Mouse (Mus musculus): ENCODE results near the gene Dhx33. TPM values are rescaled to one million over a fixed set of nuclear protein-coding genes. Genes with fewer than 3 reads are reported as not detected.

Dhx33 gene
- polyA plus RNA-seq, 1 experiment from 2014 or later = 16.8 TPM

- Histone ChIP-seq H3K9me3 (no peaks in the 10 kb centered on the region), H3K4me3 (no peak overlapping the region), H3K27me3 (no peaks in the 10 kb centered on the region), H3K9ac (replicated peaks) (no peak overlapping the region), H3K27ac (replicated peaks) (no peak overlapping the region), H3K4me1 (peaks cover 47% of the 10 kb centered on the region), H3K4me2 (replicated peaks) (no peak overlapping the region), H3K36me3 (peaks cover 12% of the 10 kb centered on the region)
- 90% methylated on average over 1 of the region's 1 CpGs for WGBS
- ATAC-seq (replicated peaks) = no peak
Observed at GRCm38 (mm10) chr11:71017051-71017450, 12.8 kb upstream of the Dhx33 start.

DNA sequence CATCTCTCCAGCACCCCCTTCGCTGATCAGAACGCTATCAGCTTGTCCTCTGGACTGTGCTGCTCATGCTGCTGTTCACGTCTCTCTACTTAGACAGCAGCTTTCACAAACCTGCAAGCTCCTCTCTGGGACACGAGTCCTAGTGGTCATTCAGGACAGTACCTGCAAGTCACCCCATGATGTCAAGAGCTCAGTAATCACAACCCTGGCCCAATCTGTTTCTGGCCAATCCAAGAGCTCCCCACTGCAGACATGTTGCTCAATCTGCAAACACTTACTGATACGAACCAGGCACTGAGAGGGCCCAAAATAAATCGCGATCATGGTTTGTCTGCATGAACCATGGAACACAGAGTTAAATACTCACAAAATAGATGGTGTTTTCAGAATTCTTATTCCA is 8.5 kb upstream of the Dhx33 start:
- WGBS = 96% methylated on average over 7 of the region's 7 CpGs
- peaks cover 44% of the 10 kb centered on the region for H3K36me3 ChIP-seq

DNA sequence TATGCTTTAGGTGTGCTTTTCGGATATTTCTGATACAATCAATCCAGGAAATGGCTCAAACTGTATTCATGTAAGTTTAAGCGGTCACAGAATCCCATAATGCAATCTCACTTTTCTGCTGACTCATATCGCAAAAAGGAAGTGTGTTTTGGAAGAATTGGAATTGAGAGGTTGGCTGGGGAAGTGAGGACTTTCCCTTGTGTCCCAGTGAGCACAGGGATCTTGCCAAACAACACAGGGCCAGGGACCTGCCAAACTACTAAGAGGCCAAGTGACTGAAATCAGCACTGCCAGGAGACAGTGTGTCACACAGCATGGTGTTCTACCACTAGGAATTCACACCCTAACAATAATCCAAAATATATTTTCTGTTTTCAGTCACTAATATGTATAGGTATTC is 4.1 kb upstream of the Dhx33 start:
- no peak overlapping the region for H3K4me3 ChIP-seq
- no peak for ATAC-seq (replicated peaks)
- no peak overlapping the region for H3K4me2 ChIP-seq (replicated peaks)
- no peaks in the 10 kb centered on the region for H3K9me3 ChIP-seq
- no peaks in the 10 kb centered on the region for H3K27me3 ChIP-seq
- no peak overlapping the region for H3K9ac ChIP-seq (replicated peaks)
- peaks cover 49% of the 10 kb centered on the region for H3K36me3 ChIP-seq
- no peak overlapping the region for H3K27ac ChIP-seq (replicated peaks)
- 96% methylated on average over 3 of the region's 3 CpGs for WGBS
- H3K4me1 ChIP-seq = peaks cover 8% of the 10 kb centered on the region

More for the DNA sequence above, 8.5 kb upstream of the Dhx33 start:
- H3K4me1 ChIP-seq = peaks cover 19% of the 10 kb centered on the region
- H3K4me3 ChIP-seq = no peak overlapping the region
- no peaks in the 10 kb centered on the region for H3K9me3 ChIP-seq
- H3K27ac ChIP-seq (replicated peaks) = no peak overlapping the region
- H3K9ac ChIP-seq (replicated peaks) = no peak overlapping the region
- no peak overlapping the region for H3K4me2 ChIP-seq (replicated peaks)
- no peak for ATAC-seq (replicated peaks)
- no peaks in the 10 kb centered on the region for H3K27me3 ChIP-seq

GRCm38 (mm10) chr11:71007831-71008230 is 3.6 kb upstream of the Dhx33 start:
- H3K4me1 ChIP-seq = peaks cover 13% of the 10 kb centered on the region
- H3K4me3 ChIP-seq = no peak overlapping the region
- 93% methylated on average over 7 of the region's 7 CpGs for WGBS
- ATAC-seq (replicated peaks) = no peak
- no peak overlapping the region for H3K4me2 ChIP-seq (replicated peaks)
- peaks cover 47% of the 10 kb centered on the region for H3K36me3 ChIP-seq
- no peaks in the 10 kb centered on the region for H3K27me3 ChIP-seq
- no peak overlapping the region for H3K27ac ChIP-seq (replicated peaks)
- H3K9ac ChIP-seq (replicated peaks) = no peak overlapping the region
- H3K9me3 ChIP-seq = no peaks in the 10 kb centered on the region

DNA sequence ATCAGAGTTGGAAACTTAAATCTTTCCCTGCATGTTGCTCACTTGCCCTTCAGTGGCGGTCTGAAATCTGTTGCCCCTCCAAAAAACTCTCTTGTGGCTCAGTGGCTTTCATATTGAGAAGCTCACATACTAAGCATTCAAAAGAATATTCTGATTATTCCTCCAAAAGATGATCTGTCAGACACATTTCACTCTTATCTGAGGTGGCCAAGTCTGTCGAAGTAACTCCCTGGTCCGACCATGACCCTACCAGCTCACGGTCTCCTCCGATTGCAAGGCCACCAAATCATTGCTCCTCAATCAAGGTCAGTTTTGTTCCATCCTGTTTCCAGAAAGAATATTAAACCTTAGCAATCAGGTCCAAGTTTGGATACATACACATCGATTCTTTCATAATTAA is 2.8 kb upstream of the Dhx33 start:
- Histone ChIP-seq H3K27me3 (no peaks in the 10 kb centered on the region), H3K4me2 (replicated peaks) (no peak overlapping the region), H3K9me3 (no peaks in the 10 kb centered on the region), H3K4me1 (peaks cover 21% of the 10 kb centered on the region), H3K36me3 (peaks cover 39% of the 10 kb centered on the region), H3K27ac (replicated peaks) (no peak overlapping the region), H3K4me3 (no peak overlapping the region), H3K9ac (replicated peaks) (no peak overlapping the region)
- 96% methylated on average over 6 of the region's 6 CpGs for WGBS
- ATAC-seq (replicated peaks) = no peak

- Histone ChIP-seq H3K27ac (replicated peaks) (peak overlapping the region; percentile 57), H3K4me3 (peak overlapping the region; percentile 99), H3K9me3 (no peaks in the 10 kb centered on the region), H3K9ac (replicated peaks) (peak overlapping the region; percentile 32; the same call in 1 of the 2 replicates), H3K4me1 (peaks cover 21% of the 10 kb centered on the region), H3K27me3 (no peaks in the 10 kb centered on the region), H3K36me3 (peaks cover 25% of the 10 kb centered on the region), H3K4me2 (replicated peaks) (peak overlapping the region; percentile 45)
- 56% methylated on average over 5 of the region's 5 CpGs for WGBS
- ATAC-seq (replicated peaks) = no peak
Observed at GRCm38 (mm10) chr11:71005046-71005445, 809 bp upstream of the Dhx33 start.

- peak overlapping the region; percentile 99 for H3K4me3 ChIP-seq
- H3K27ac ChIP-seq (replicated peaks) = peak overlapping the region; percentile 79
- peak overlapping the region; percentile 78 for H3K4me2 ChIP-seq (replicated peaks)
- H3K9me3 ChIP-seq = no peaks in the 10 kb centered on the region
- peak overlapping the region; percentile 67 for H3K9ac ChIP-seq (replicated peaks)
- no peaks in the 10 kb centered on the region for H3K27me3 ChIP-seq
- peak; percentile 82; the same call in 1 of the 2 replicates for ATAC-seq (replicated peaks)
- peaks cover 26% of the 10 kb centered on the region for H3K36me3 ChIP-seq
- WGBS = under 1% methylated on average over 49 of the region's 49 CpGs
- peaks cover 21% of the 10 kb centered on the region for H3K4me1 ChIP-seq
Observed at GRCm38 (mm10) chr11:71003611-71004315, 474 bp downstream of the Dhx33 start.

- Histone ChIP-seq H3K9me3 (no peaks in the 10 kb centered on the region), H3K4me3 (no peak overlapping the region), H3K4me1 (peaks cover 21% of the 10 kb centered on the region), H3K27ac (replicated peaks) (no peak overlapping the region), H3K36me3 (peaks cover 38% of the 10 kb centered on the region), H3K27me3 (no peaks in the 10 kb centered on the region), H3K4me2 (replicated peaks) (no peak overlapping the region), H3K9ac (replicated peaks) (no peak overlapping the region)
- 74% methylated on average over 4 of the region's 4 CpGs for WGBS
- no peak for ATAC-seq (replicated peaks)
Observed at GRCm38 (mm10) chr11:71001167-71001566, 3.1 kb downstream of the Dhx33 start.

DNA sequence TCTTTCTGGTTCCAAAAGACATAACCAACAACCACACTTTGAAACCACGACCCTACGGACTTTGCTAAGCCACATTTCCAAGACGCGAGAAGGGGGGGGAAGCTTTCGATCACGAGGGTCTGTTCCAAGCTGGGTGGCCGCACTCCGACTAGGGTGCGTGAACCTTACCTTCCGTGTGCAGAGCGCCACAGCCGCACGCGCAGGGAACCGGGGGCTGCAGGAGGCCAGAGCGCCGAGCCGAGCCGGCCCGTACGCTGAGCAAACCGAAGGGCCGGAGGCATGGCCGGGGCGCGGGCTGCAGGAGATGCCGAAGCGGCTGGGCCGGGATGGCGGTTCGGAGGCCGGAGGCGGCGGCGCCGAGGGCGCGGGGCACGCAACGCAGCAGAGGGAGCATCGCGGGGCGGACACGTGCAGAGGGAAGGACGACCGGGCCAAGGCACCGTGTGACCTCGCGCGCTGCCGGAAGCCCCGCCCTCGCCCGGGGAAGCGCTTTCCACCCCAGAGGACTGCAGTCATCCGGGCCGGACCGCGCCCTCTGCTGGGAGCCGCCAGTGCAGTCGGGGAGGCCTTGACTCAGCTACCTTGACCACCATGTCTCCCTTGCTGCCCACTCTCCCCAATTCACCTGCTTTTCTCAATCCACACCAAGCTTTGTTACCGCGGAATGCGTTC is 21.5 kb downstream of the Dhx33 start, which contains the start of gene C1qbp:
C1qbp (minus strand) TSS at position 470 of the 672 bp plus-strand sequence.
- Histone ChIP-seq H3K36me3 (peaks cover 57% of the 10 kb centered on the region), H3K4me1 (peaks cover 15% of the 10 kb centered on the region), H3K9me3 (no peaks in the 10 kb centered on the region), H3K27ac (replicated peaks) (0 out of 2 replicates have a peak within 1 kb of the TSS, but pooled peaks have one; percentile 32), H3K4me3 (peak within 1 kb of the TSS; percentile 100), H3K9ac (replicated peaks) (peak within 1 kb of the TSS; percentile 94), H3K4me2 (replicated peaks) (peak within 1 kb of the TSS; percentile 65), H3K27me3 (no peaks in the 10 kb centered on the region)
- WGBS = under 1% methylated on average over 63 of the region's 64 CpGs
- ATAC-seq (replicated peaks) = peak; percentile 97

- H3K4me1 ChIP-seq = peaks cover 15% of the 10 kb centered on the region
- H3K9me3 ChIP-seq = no peaks in the 10 kb centered on the region
- no peak for ATAC-seq (replicated peaks)
- H3K4me3 ChIP-seq = peak overlapping the region; percentile 100
- H3K36me3 ChIP-seq = peaks cover 57% of the 10 kb centered on the region
- H3K9ac ChIP-seq (replicated peaks) = peak overlapping the region; percentile 94
- 9% methylated on average over 12 of the region's 12 CpGs for WGBS
- H3K4me2 ChIP-seq (replicated peaks) = peak overlapping the region; percentile 65
- no peak overlapping the region for H3K27ac ChIP-seq (replicated peaks)
- H3K27me3 ChIP-seq = no peaks in the 10 kb centered on the region
Observed at GRCm38 (mm10) chr11:70982030-70982429, 22.2 kb downstream of the Dhx33 start.

- H3K4me3 ChIP-seq = no peak overlapping the region
- H3K27me3 ChIP-seq = no peaks in the 10 kb centered on the region
- ATAC-seq (replicated peaks) = no peak
- H3K4me2 ChIP-seq (replicated peaks) = no peak overlapping the region
- H3K9me3 ChIP-seq = no peaks in the 10 kb centered on the region
- WGBS = 94% methylated on average over 14 of the region's 14 CpGs
- no peak overlapping the region for H3K27ac ChIP-seq (replicated peaks)
- H3K9ac ChIP-seq (replicated peaks) = no peak overlapping the region
- H3K4me1 ChIP-seq = peaks cover 15% of the 10 kb centered on the region
- peaks cover 56% of the 10 kb centered on the region for H3K36me3 ChIP-seq
Observed at GRCm38 (mm10) chr11:70980751-70981510, 23.3 kb downstream of the Dhx33 start.

DNA sequence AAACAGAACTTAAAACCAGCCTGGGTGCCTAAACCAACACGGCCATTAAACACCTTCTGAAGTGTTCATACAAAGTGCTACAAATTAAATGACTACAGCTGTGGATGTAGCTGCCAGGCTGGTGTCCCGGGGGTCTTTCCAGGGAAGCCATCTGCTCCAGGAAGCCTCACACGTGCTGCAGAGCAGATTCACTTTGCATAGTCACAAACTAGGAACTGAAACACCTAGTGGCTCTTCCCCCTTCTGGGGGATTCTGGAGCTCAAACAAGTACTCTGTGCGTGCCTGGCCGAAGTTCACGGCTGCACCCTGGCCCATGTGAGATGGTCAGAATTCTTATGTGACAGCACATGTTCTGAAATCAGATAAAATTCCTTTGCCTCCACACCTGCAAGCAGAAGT is 24.0 kb downstream of the Dhx33 start:
- no peaks in the 10 kb centered on the region for H3K9me3 ChIP-seq
- H3K36me3 ChIP-seq = peaks cover 57% of the 10 kb centered on the region
- 89% methylated on average over 6 of the region's 6 CpGs for WGBS
- no peak overlapping the region for H3K4me3 ChIP-seq
- H3K9ac ChIP-seq (replicated peaks) = no peak overlapping the region
- no peak overlapping the region for H3K27ac ChIP-seq (replicated peaks)
- no peak overlapping the region for H3K4me2 ChIP-seq (replicated peaks)
- ATAC-seq (replicated peaks) = no peak
- H3K27me3 ChIP-seq = no peaks in the 10 kb centered on the region
- H3K4me1 ChIP-seq = peaks cover 15% of the 10 kb centered on the region

Measured in forebrain, embryonic 15.5 days (tissue).